Comparison of ENCODE assay signal across 30 mouse cellular contexts in genomic region chr11:4756460-4756859, GRCm38 (mm10). TPM values are rescaled to one million over a fixed set of nuclear protein-coding genes. Genes with fewer than 3 reads are reported as not detected.
"Had no signal": no experiment of that assay in that cellular context is flagged by ENCODE, and none has a peak within 500 bp of the region (broad histone marks: within the 10 kb centered on the region; RNA-seq: fewer than 3 reads in every experiment).

No protein-coding gene starts in this region.

- ATAC-seq: hindbrain, postnatal 0 days; intestine, embryonic 16.5 days; liver, embryonic 12.5 days had no signal

- H3K9ac ChIP-seq: heart, embryonic 13.5 days; heart, embryonic 15.5 days; hindbrain, embryonic 12.5 days; hindbrain, embryonic 14.5 days; kidney, embryonic 15.5 days; limb, embryonic 13.5 days; limb, embryonic 15.5 days; liver, embryonic 12.5 days; liver, embryonic 14.5 days had no signal

- H3K27ac ChIP-seq: heart, embryonic 13.5 days; heart, embryonic 15.5 days; hindbrain, embryonic 12.5 days; hindbrain, embryonic 14.5 days; hindbrain, postnatal 0 days; kidney, embryonic 15.5 days; kidney, postnatal 0 days; limb, embryonic 13.5 days; limb, embryonic 15.5 days; liver, embryonic 12.5 days; liver, embryonic 14.5 days had no signal

- H3K4me2 ChIP-seq: heart, embryonic 11.5 days; heart, embryonic 13.5 days; heart, embryonic 15.5 days; hindbrain, embryonic 12.5 days; hindbrain, embryonic 14.5 days; kidney, embryonic 15.5 days; limb, embryonic 13.5 days; limb, embryonic 15.5 days; liver, embryonic 12.5 days had no signal

- H3K4me1 ChIP-seq: limb, embryonic 13.5 days; liver, embryonic 12.5 days had no signal

- H3K9me3 ChIP-seq: heart, embryonic 15.5 days; hindbrain, embryonic 12.5 days; limb, embryonic 15.5 days had no signal

- H3K36me3 ChIP-seq: heart, embryonic 13.5 days; heart, embryonic 15.5 days; hindbrain, embryonic 12.5 days; kidney, embryonic 15.5 days; limb, embryonic 13.5 days; limb, embryonic 15.5 days; liver, embryonic 12.5 days had no signal

- H3K4me3 ChIP-seq: heart, embryonic 13.5 days; heart, embryonic 15.5 days; hindbrain, embryonic 12.5 days; kidney, embryonic 15.5 days; limb, embryonic 13.5 days; limb, embryonic 15.5 days; liver, embryonic 12.5 days had no signal

- DNase-seq: gastrocnemius, postnatal 14 days; gastrocnemius, postnatal 36 days; heart, adult 18-20 months; heart, postnatal 14 days; heart, postnatal 36 days; kidney, adult 11 months; kidney, adult 2 months; kidney, adult 9 months; kidney, postnatal 14 days; kidney, postnatal 36 days; layer of hippocampus, adult 9-11 months; layer of hippocampus, postnatal 36 days; left cerebral cortex, postnatal 4 days had no signal

RNA-seq across cellular contexts. Expression of gene Cabp7, which starts 9.9 kb away (rescaled TPM):
- total RNA-seq: heart, adult 18-20 months; heart, adult 8-10 months; heart, postnatal 14 days; heart, postnatal 36 days; hematopoietic stem cell, adult 5-6 weeks; liver, adult 2 months had no signal
- polyA plus RNA-seq: heart, embryonic 13.5 days; kidney, adult 2 months; large intestine, adult 2 months; liver, adult 2 months had no signal
